Mouse (Mus musculus): ENCODE data around the gene Mab21l2. TPM values are rescaled to one million over a fixed set of nuclear protein-coding genes. Genes with fewer than 3 reads are reported as not detected.
A peak's percentile ranks its signal among the peaks of the same experiment; 100 is the strongest.

Mab21l2 gene
- 0.05 TPM in 1 of 2 replicates, not detected in the other for polyA plus RNA-seq (2015; fragmentation: Nextera tagmentation; extraction: Ambion mirVana)

GRCm38 (mm10) chr3:86548091-86549015 is at the start of gene Mab21l2:
Gene Mab21l2 (minus strand): TSS chr3:86548629.
- no peak for DNase-seq (ENCODE audit: low spot score)
- Histone ChIP-seq H3K4me2 (replicated peaks; ENCODE audit: low read depth, low read length) (peak within 1 kb of the TSS; percentile 52; the same call in 1 of the 2 replicates), H3K27me3 (replicated peaks; ENCODE audit: insufficient read depth, low read length) (peaks cover 52% of the 10 kb centered on the region), H3K4me1 (ENCODE audit: insufficient read depth, low read depth, low read length) (peaks cover 7% of the 10 kb centered on the region; the same call in 1 of the 2 replicates), H3K9me3 (ENCODE audit: low read length) (no peaks in the 10 kb centered on the region), H3K27ac (ENCODE audit: low read length) (no peak within 1 kb of the TSS), H3K36me3 (ENCODE audit: insufficient read depth, low read length) (no peaks in the 10 kb centered on the region), H3K4me3 (ENCODE audit: low read depth, low read length) (peak within 1 kb of the TSS; percentile 28), H3K9ac (replicated peaks; ENCODE audit: low read depth) (no peak within 1 kb of the TSS)
- 0 out of 2 replicates have a peak, but pooled peaks have one; percentile 43 for ATAC-seq
- WGBS: 13% methylated on average over 25 of the region's 25 CpGs
- TF ChIP-seq CTCF (IDR thresholded peaks at IDR 0.05) (peak; percentile 28; the same call in 1 of the 2 replicates), EP300 (IDR thresholded peaks at IDR 0.05) (no peak)

DNA sequence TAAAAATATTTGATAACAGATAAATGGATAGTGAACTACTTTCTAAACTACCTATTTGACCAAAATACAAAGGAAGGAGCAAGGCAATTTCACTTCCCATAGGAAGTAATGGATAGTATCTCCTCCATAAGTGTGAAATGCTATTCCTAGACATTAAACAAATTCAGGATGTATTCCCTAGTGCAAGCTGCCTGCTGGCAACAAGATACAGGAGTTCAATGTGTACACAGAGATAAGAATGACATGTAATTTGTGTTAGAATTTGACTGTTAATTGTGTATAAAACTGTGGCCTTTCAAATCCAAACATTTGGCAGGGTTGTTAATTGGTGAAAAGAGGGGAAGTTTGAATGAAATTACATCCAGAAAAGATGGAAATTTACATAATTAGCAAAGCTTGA is 26.9 kb upstream of the Mab21l2 start:
- Histone ChIP-seq H3K9me3 (ENCODE audit: low read length) (no peaks in the 10 kb centered on the region), H3K36me3 (ENCODE audit: insufficient read depth, low read length) (no peaks in the 10 kb centered on the region), H3K4me1 (ENCODE audit: insufficient read depth, low read depth, low read length) (no peaks in the 10 kb centered on the region), H3K4me3 (ENCODE audit: low read depth, low read length) (no peak overlapping the region), H3K27me3 (replicated peaks; ENCODE audit: insufficient read depth, low read length) (no peaks in the 10 kb centered on the region), H3K9ac (replicated peaks; ENCODE audit: low read depth) (no peak overlapping the region), H3K27ac (ENCODE audit: low read length) (no peak overlapping the region), H3K4me2 (replicated peaks; ENCODE audit: low read depth, low read length) (no peak overlapping the region)
- DNase-seq (ENCODE audit: low spot score) (no peak), ATAC-seq (no peak)
- no peak for TF ChIP-seq CTCF (IDR thresholded peaks at IDR 0.05)

- no peak overlapping the region for H3K9ac ChIP-seq (replicated peaks; ENCODE audit: low read depth)
- DNase-seq (ENCODE audit: low spot score): no peak
- H3K9me3 ChIP-seq (ENCODE audit: low read length): no peaks in the 10 kb centered on the region
- H3K36me3 ChIP-seq (ENCODE audit: insufficient read depth, low read length): no peaks in the 10 kb centered on the region
- H3K27ac ChIP-seq (ENCODE audit: low read length): no peak overlapping the region
- H3K4me2 ChIP-seq (replicated peaks; ENCODE audit: low read depth, low read length): no peak overlapping the region
- no peaks in the 10 kb centered on the region for H3K27me3 ChIP-seq (replicated peaks; ENCODE audit: insufficient read depth, low read length)
- H3K4me1 ChIP-seq (ENCODE audit: insufficient read depth, low read depth, low read length): no peaks in the 10 kb centered on the region
- no peak for TF ChIP-seq CTCF (IDR thresholded peaks at IDR 0.05)
- TF ChIP-seq EP300 (IDR thresholded peaks at IDR 0.05): no peak
- no peak for ATAC-seq
- no peak overlapping the region for H3K4me3 ChIP-seq (ENCODE audit: low read depth, low read length)
- 68% methylated on average over 3 of the region's 3 CpGs for WGBS
These were observed 24.3 kb upstream of the Mab21l2 start for GRCm38 (mm10) chr3:86572519-86573244.

DNA sequence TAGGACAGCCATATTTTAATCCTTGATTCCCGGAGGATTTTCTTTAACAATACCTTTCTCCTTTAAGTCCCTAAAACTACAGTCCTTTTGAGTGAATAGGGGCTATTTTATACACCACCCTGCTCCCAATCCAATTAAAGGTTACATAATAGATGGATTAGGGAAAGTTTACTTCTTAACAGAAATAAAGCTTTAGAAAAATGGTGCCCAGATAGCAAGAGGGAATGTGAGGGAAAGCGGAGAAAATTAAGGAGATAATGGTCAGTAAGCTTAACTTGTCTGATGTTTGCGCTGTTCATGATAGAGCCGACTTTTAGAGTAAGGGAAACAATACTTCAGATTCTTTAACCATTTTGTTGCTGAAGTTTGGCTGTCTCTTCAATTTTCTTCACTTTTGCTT is 23.1 kb upstream of the Mab21l2 start:
- ATAC-seq: no peak

DNA sequence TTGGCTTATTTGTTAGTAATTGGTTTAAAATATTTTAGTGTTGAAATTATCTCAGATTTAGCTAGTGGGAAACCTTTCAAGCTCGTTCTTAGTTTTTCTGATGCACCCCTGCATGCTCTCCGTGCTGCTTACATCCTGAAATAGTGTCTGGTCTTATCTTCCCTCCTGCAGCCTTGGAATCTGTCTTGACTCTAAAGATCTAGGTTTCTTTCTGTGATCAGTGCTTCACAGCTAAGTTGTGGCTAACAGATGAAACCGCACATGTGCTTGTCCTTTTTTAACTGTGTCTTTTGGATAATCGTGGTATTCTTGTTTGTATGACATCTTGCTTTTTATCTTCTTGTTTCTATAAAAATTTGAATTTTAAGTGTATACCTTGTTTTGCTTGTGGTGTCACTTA is 18.9 kb upstream of the Mab21l2 start:
- TF ChIP-seq EP300 (IDR thresholded peaks at IDR 0.05): no peak
- no peak for TF ChIP-seq CTCF (IDR thresholded peaks at IDR 0.05)
- WGBS: 65% methylated on average over 4 of the region's 4 CpGs

More for the DNA sequence above, 23.1 kb upstream of the Mab21l2 start:
- no peaks in the 10 kb centered on the region for H3K4me1 ChIP-seq (ENCODE audit: insufficient read depth, low read depth, low read length)
- H3K27ac ChIP-seq (ENCODE audit: low read length): no peak overlapping the region
- DNase-seq (ENCODE audit: low spot score): no peak
- 40% methylated on average over 4 of the region's 4 CpGs for WGBS
- H3K27me3 ChIP-seq (replicated peaks; ENCODE audit: insufficient read depth, low read length): no peaks in the 10 kb centered on the region
- H3K36me3 ChIP-seq (ENCODE audit: insufficient read depth, low read length): no peaks in the 10 kb centered on the region
- H3K4me2 ChIP-seq (replicated peaks; ENCODE audit: low read depth, low read length): no peak overlapping the region
- TF ChIP-seq CTCF (IDR thresholded peaks at IDR 0.05) (no peak), EP300 (IDR thresholded peaks at IDR 0.05) (no peak)
- H3K9ac ChIP-seq (replicated peaks; ENCODE audit: low read depth): no peak overlapping the region
- H3K4me3 ChIP-seq (ENCODE audit: low read depth, low read length): no peak overlapping the region
- no peaks in the 10 kb centered on the region for H3K9me3 ChIP-seq (ENCODE audit: low read length)

GRCm38 (mm10) chr3:86561396-86561795 is 13.0 kb upstream of the Mab21l2 start:
- Histone ChIP-seq H3K4me2 (replicated peaks; ENCODE audit: low read depth, low read length) (no peak overlapping the region), H3K9me3 (ENCODE audit: low read length) (no peaks in the 10 kb centered on the region), H3K27me3 (replicated peaks; ENCODE audit: insufficient read depth, low read length) (no peaks in the 10 kb centered on the region), H3K36me3 (ENCODE audit: insufficient read depth, low read length) (no peaks in the 10 kb centered on the region), H3K4me1 (ENCODE audit: insufficient read depth, low read depth, low read length) (no peaks in the 10 kb centered on the region), H3K9ac (replicated peaks; ENCODE audit: low read depth) (no peak overlapping the region), H3K4me3 (ENCODE audit: low read depth, low read length) (no peak overlapping the region), H3K27ac (ENCODE audit: low read length) (no peak overlapping the region)
- TF ChIP-seq CTCF (IDR thresholded peaks at IDR 0.05) (no peak), EP300 (IDR thresholded peaks at IDR 0.05) (no peak)
- DNase-seq (ENCODE audit: low spot score) (no peak), ATAC-seq (no peak)
- WGBS: 88% methylated on average over 1 of the region's 1 CpGs

More for the DNA sequence above, 18.9 kb upstream of the Mab21l2 start:
- no peaks in the 10 kb centered on the region for H3K4me1 ChIP-seq (ENCODE audit: insufficient read depth, low read depth, low read length)
- H3K27me3 ChIP-seq (replicated peaks; ENCODE audit: insufficient read depth, low read length): no peaks in the 10 kb centered on the region
- no peak overlapping the region for H3K4me2 ChIP-seq (replicated peaks; ENCODE audit: low read depth, low read length)
- no peak for ATAC-seq
- H3K36me3 ChIP-seq (ENCODE audit: insufficient read depth, low read length): no peaks in the 10 kb centered on the region
- H3K27ac ChIP-seq (ENCODE audit: low read length): no peak overlapping the region
- no peaks in the 10 kb centered on the region for H3K9me3 ChIP-seq (ENCODE audit: low read length)
- no peak overlapping the region for H3K4me3 ChIP-seq (ENCODE audit: low read depth, low read length)
- H3K9ac ChIP-seq (replicated peaks; ENCODE audit: low read depth): no peak overlapping the region
- no peak for DNase-seq (ENCODE audit: low spot score)
